Mouse (Mus musculus): ENCODE results near the gene Mcoln2. TPM values are rescaled to one million over a fixed set of nuclear protein-coding genes. Genes with fewer than 3 reads are reported as not detected.

Mcoln2 gene
- 0.23 and 0.47 TPM in 2 replicates for polyA plus RNA-seq (2014; fragmentation: Nextera tagmentation; extraction: Ambion mirVana)

GRCm38 (mm10) chr3:146149156-146150057 lies at the start of gene Mcoln2:
Mcoln2 (plus strand) TSS chr3:146149833.
- ATAC-seq (ENCODE audit: insufficient number of reproducible peaks, insufficient read depth, low FRiP score, low read depth), result no peak; the same call in 1 of the 2 replicates

GRCm38 (mm10) chr3:146099925-146100324 lies 49.7 kb upstream of the Mcoln2 start:
- peak; percentile 26; the same call in 1 of the 2 replicates for ATAC-seq (ENCODE audit: insufficient number of reproducible peaks, insufficient read depth, low FRiP score, low read depth)
- H3K4me1 ChIP-seq (ENCODE audit: control insufficient read depth in 2 of 2, insufficient read depth in 2 of 2, low read length in 2 of 2), result peaks cover 6 to 7% of the 10 kb centered on the region in 2 experiments; a peak in 2 of 4 replicates
- no peaks in the 10 kb centered on the region for H3K27me3 ChIP-seq (ENCODE audit: control insufficient read depth, insufficient read depth, low read length)
- no peak overlapping the region for H3K9ac ChIP-seq (ENCODE audit: low read length)
- H3K9me3 ChIP-seq (ENCODE audit: control insufficient read depth, low read length), result no peaks in the 10 kb centered on the region
- H3K4me3 ChIP-seq (ENCODE audit: control insufficient read depth in 1 of 2, insufficient read depth in 1 of 2, low read depth in 1 of 2, low read length in 2 of 2), result no peak overlapping the region
- peak overlapping the region; percentile 2 to 15; a peak in 1 of 4 replicates for H3K27ac ChIP-seq (replicated peaks in 1 of 2; ENCODE audit: control insufficient read depth in 1 of 2, insufficient read depth in 1 of 2, low read depth in 2 of 2, low read length in 2 of 2)
- no peaks in the 10 kb centered on the region for H3K36me3 ChIP-seq (ENCODE audit: control insufficient read depth, insufficient read depth, low read length)
- H3K4me2 ChIP-seq (ENCODE audit: low read length), result no peak overlapping the region

More at GRCm38 (mm10) chr3:146149156-146150057, at the start of gene Mcoln2:
- H3K4me2 ChIP-seq (ENCODE audit: low read length), result peak within 1 kb of the TSS; percentile 89
- peak within 1 kb of the TSS; percentile 61 for H3K9ac ChIP-seq (ENCODE audit: low read length)
- peaks cover 2% of the 10 kb centered on the region; the same call in 1 of the 2 replicates for H3K9me3 ChIP-seq (ENCODE audit: control insufficient read depth, low read length)
- 12% methylated on average over 33 of the region's 34 CpGs for WGBS
- H3K36me3 ChIP-seq (ENCODE audit: control insufficient read depth, insufficient read depth, low read length), result no peaks in the 10 kb centered on the region
- peak within 1 kb of the TSS; percentile 44 to 49 for H3K4me3 ChIP-seq (ENCODE audit: control insufficient read depth in 1 of 2, insufficient read depth in 1 of 2, low read depth in 1 of 2, low read length in 2 of 2)
- peaks cover 13% of the 10 kb centered on the region; the same call in 1 of the 2 replicates for H3K27me3 ChIP-seq (ENCODE audit: control insufficient read depth, insufficient read depth, low read length)
- H3K4me1 ChIP-seq (ENCODE audit: control insufficient read depth in 2 of 2, insufficient read depth in 2 of 2, low read length in 2 of 2), result peaks cover 4 to 12% of the 10 kb centered on the region in 2 experiments; a peak in 3 of 4 replicates
- H3K27ac ChIP-seq (replicated peaks in 1 of 2; ENCODE audit: control insufficient read depth in 1 of 2, insufficient read depth in 1 of 2, low read depth in 2 of 2, low read length in 2 of 2), result no peak within 1 kb of the TSS

DNA sequence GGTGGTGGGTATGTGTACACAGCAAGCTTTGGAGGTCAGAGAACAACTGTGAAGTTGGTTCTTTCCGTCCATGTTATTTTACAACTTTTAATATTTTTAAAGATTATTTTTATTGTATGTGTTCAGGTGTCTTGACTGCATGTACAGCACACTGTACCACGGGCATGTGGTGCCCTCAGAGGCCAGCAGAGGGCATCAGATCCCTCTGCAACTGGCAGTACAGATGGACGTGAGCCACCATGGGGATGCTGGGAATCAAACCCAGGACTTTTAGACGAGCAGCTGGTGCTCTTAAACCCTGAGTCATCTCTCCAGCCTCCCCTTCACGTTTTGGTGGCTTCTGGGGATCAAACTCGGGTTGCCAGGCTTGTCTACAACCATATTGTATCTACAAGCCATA lies 47.6 kb upstream of the Mcoln2 start:
- H3K9me3 ChIP-seq (ENCODE audit: control insufficient read depth, low read length), result no peaks in the 10 kb centered on the region
- 55% methylated on average over 6 of the region's 6 CpGs for WGBS
- H3K27me3 ChIP-seq (ENCODE audit: control insufficient read depth, insufficient read depth, low read length), result no peaks in the 10 kb centered on the region
- H3K9ac ChIP-seq (ENCODE audit: low read length), result no peak overlapping the region
- H3K4me3 ChIP-seq (ENCODE audit: control insufficient read depth in 1 of 2, insufficient read depth in 1 of 2, low read depth in 1 of 2, low read length in 2 of 2), result no peak overlapping the region
- H3K36me3 ChIP-seq (ENCODE audit: control insufficient read depth, insufficient read depth, low read length), result no peaks in the 10 kb centered on the region
- no peak for ATAC-seq (ENCODE audit: insufficient number of reproducible peaks, insufficient read depth, low FRiP score, low read depth)
- no peak overlapping the region for H3K4me2 ChIP-seq (ENCODE audit: low read length)
- H3K4me1 ChIP-seq (ENCODE audit: control insufficient read depth in 2 of 2, insufficient read depth in 2 of 2, low read length in 2 of 2), result peaks cover 6 to 7% of the 10 kb centered on the region in 2 experiments; a peak in 2 of 4 replicates
- no peak overlapping the region for H3K27ac ChIP-seq (replicated peaks in 1 of 2; ENCODE audit: control insufficient read depth in 1 of 2, insufficient read depth in 1 of 2, low read depth in 2 of 2, low read length in 2 of 2)

GRCm38 (mm10) chr3:146107116-146107849 lies 42.4 kb upstream of the Mcoln2 start:
- Histone ChIP-seq H3K4me2 (ENCODE audit: low read length) (peak overlapping the region; percentile 89), H3K4me3 (ENCODE audit: control insufficient read depth in 1 of 2, insufficient read depth in 1 of 2, low read depth in 1 of 2, low read length in 2 of 2) (peak overlapping the region; percentile 51 to 52), H3K9ac (ENCODE audit: low read length) (peak overlapping the region; percentile 54), H3K4me1 (ENCODE audit: control insufficient read depth in 2 of 2, insufficient read depth in 2 of 2, low read length in 2 of 2) (peaks cover 0 to 2% of the 10 kb centered on the region in 2 experiments; a peak in 1 of 4 replicates), H3K27ac (replicated peaks in 1 of 2; ENCODE audit: control insufficient read depth in 1 of 2, insufficient read depth in 1 of 2, low read depth in 2 of 2, low read length in 2 of 2) (no peak overlapping the region), H3K27me3 (ENCODE audit: control insufficient read depth, insufficient read depth, low read length) (no peaks in the 10 kb centered on the region), H3K9me3 (ENCODE audit: control insufficient read depth, low read length) (no peaks in the 10 kb centered on the region), H3K36me3 (ENCODE audit: control insufficient read depth, insufficient read depth, low read length) (no peaks in the 10 kb centered on the region)
- 4% methylated on average over 18 of the region's 18 CpGs for WGBS
- no peak for ATAC-seq (ENCODE audit: insufficient number of reproducible peaks, insufficient read depth, low FRiP score, low read depth)

DNA sequence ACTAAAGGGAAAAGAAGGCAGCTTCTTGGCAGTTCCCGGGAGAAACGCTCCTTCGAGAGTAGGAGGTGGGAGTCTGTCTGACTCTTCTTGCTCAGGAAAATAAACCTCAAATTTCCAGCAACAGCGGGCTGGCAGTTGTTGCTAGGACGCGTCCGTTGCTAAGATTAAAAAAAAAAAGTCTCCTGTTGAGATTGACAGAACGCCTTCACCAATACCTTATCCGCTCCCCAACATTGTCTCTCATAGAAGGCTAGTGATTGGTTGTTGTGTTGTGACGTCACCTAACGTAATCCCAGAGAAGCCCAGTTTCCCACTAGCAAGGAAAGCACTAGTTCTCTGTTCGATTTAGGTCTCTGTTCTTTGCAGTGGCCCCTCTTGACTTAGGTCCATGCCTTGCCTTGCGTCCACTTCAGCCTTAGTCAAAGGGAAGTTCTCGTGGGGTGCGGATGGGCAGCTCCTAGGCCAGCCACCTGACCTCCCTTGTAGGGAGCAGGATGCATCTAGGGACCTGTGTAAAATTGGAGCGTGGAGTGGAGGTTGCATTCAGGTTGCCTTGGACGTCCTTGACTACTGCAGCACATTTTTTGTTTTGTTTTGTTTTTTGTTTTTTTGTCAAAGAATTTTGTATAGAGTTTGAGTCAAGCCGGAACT lies 41.6 kb upstream of the Mcoln2 start, which contains the start of gene Wdr63:
Wdr63 (minus strand) TSS at position 210 of the 651 bp plus-strand sequence.
- Histone ChIP-seq H3K9ac (ENCODE audit: low read length) (peak within 1 kb of the TSS; percentile 54), H3K4me2 (ENCODE audit: low read length) (peak within 1 kb of the TSS; percentile 89), H3K27ac (replicated peaks in 1 of 2; ENCODE audit: control insufficient read depth in 1 of 2, insufficient read depth in 1 of 2, low read depth in 2 of 2, low read length in 2 of 2) (no peak within 1 kb of the TSS), H3K4me1 (ENCODE audit: control insufficient read depth in 2 of 2, insufficient read depth in 2 of 2, low read length in 2 of 2) (peaks cover 0 to 2% of the 10 kb centered on the region in 2 experiments; a peak in 1 of 4 replicates), H3K36me3 (ENCODE audit: control insufficient read depth, insufficient read depth, low read length) (no peaks in the 10 kb centered on the region), H3K4me3 (ENCODE audit: control insufficient read depth in 1 of 2, insufficient read depth in 1 of 2, low read depth in 1 of 2, low read length in 2 of 2) (peak within 1 kb of the TSS; percentile 51 to 52), H3K9me3 (ENCODE audit: control insufficient read depth, low read length) (no peaks in the 10 kb centered on the region), H3K27me3 (ENCODE audit: control insufficient read depth, insufficient read depth, low read length) (no peaks in the 10 kb centered on the region)
- WGBS, result 10% methylated on average over 18 of the region's 18 CpGs
- peak; percentile 88 for ATAC-seq (ENCODE audit: insufficient number of reproducible peaks, insufficient read depth, low FRiP score, low read depth)

GRCm38 (mm10) chr3:146108945-146109344 lies 40.7 kb upstream of the Mcoln2 start:
- Histone ChIP-seq H3K27me3 (ENCODE audit: control insufficient read depth, insufficient read depth, low read length) (no peaks in the 10 kb centered on the region), H3K9ac (ENCODE audit: low read length) (no peak overlapping the region), H3K4me2 (ENCODE audit: low read length) (no peak overlapping the region), H3K9me3 (ENCODE audit: control insufficient read depth, low read length) (no peaks in the 10 kb centered on the region), H3K4me1 (ENCODE audit: control insufficient read depth in 2 of 2, insufficient read depth in 2 of 2, low read length in 2 of 2) (peaks cover 0 to 2% of the 10 kb centered on the region in 2 experiments; a peak in 1 of 4 replicates), H3K4me3 (ENCODE audit: control insufficient read depth in 1 of 2, insufficient read depth in 1 of 2, low read depth in 1 of 2, low read length in 2 of 2) (no peak overlapping the region), H3K27ac (replicated peaks in 1 of 2; ENCODE audit: control insufficient read depth in 1 of 2, insufficient read depth in 1 of 2, low read depth in 2 of 2, low read length in 2 of 2) (no peak overlapping the region), H3K36me3 (ENCODE audit: control insufficient read depth, insufficient read depth, low read length) (no peaks in the 10 kb centered on the region)
- WGBS, result 55% methylated on average over 2 of the region's 2 CpGs
- ATAC-seq (ENCODE audit: insufficient number of reproducible peaks, insufficient read depth, low FRiP score, low read depth), result no peak

DNA sequence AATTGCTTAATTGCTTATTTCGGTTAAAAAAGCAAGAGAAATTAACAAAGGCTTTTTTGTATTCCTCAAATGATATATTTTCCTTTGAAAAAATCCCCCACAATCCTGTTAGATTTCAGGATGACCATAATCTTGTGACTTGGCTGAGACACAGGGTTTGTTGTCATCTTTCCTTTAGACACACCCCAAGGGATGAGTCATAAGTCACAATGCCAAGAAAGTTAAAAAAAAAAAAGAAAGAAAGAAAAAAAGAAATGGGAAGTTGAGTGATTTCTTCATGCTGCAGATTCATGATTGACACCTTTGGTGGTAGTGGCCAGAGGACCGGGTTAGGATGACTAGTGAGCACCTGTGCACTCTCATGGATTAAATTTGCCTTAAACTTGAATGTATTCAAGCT lies 39.3 kb upstream of the Mcoln2 start:
- WGBS, result 64% methylated on average over 2 of the region's 2 CpGs
- Histone ChIP-seq H3K9me3 (ENCODE audit: control insufficient read depth, low read length) (no peaks in the 10 kb centered on the region), H3K36me3 (ENCODE audit: control insufficient read depth, insufficient read depth, low read length) (no peaks in the 10 kb centered on the region), H3K4me1 (ENCODE audit: control insufficient read depth in 2 of 2, insufficient read depth in 2 of 2, low read length in 2 of 2) (peaks cover 0 to 2% of the 10 kb centered on the region in 2 experiments; a peak in 1 of 4 replicates), H3K4me3 (ENCODE audit: control insufficient read depth in 1 of 2, insufficient read depth in 1 of 2, low read depth in 1 of 2, low read length in 2 of 2) (no peak overlapping the region), H3K27ac (replicated peaks in 1 of 2; ENCODE audit: control insufficient read depth in 1 of 2, insufficient read depth in 1 of 2, low read depth in 2 of 2, low read length in 2 of 2) (no peak overlapping the region), H3K9ac (ENCODE audit: low read length) (no peak overlapping the region), H3K27me3 (ENCODE audit: control insufficient read depth, insufficient read depth, low read length) (no peaks in the 10 kb centered on the region), H3K4me2 (ENCODE audit: low read length) (no peak overlapping the region)
- no peak for ATAC-seq (ENCODE audit: insufficient number of reproducible peaks, insufficient read depth, low FRiP score, low read depth)

All from heart, embryonic 14.5 days (tissue).